In genomic region chr15:7295199-7295598, GRCm38 (mm10) we compare ENCODE assay signal across 35 mouse cellular contexts.
"Had no signal": no experiment of that assay in that cellular context is flagged by ENCODE, and none has a peak within 500 bp of the region (broad histone marks: within the 10 kb centered on the region; RNA-seq: fewer than 3 reads in every experiment).

No protein-coding gene starts in this region.

- ATAC-seq: hindbrain, embryonic 16.5 days; hindbrain, postnatal 0 days; inflammation-experienced regulatory T-cells, adult 6 months; intestine, embryonic 15.5 days; intestine, embryonic 16.5 days; intestine, postnatal 0 days had no signal

- DNase-seq: heart, adult 2 months; heart, postnatal 10 days; heart, postnatal 14 days; heart, postnatal 36 days; heart, postnatal 4 days; kidney, adult 11 months; kidney, adult 18-20 months; kidney, adult 2 months; kidney, adult 8-10 months; kidney, adult 9 months; kidney, postnatal 10 days; kidney, postnatal 14 days; kidney, postnatal 25 days; kidney, postnatal 36 days; kidney, postnatal 4 days; layer of hippocampus, adult 9-11 months had no signal

- H3K36me3 ChIP-seq: heart, embryonic 12.5 days; heart, embryonic 13.5 days; heart, embryonic 15.5 days; hindbrain, embryonic 10.5 days; hindbrain, embryonic 12.5 days; hindbrain, embryonic 13.5 days; hindbrain, embryonic 15.5 days; intestine, embryonic 15.5 days; kidney, embryonic 15.5 days had no signal

- H3K4me3 ChIP-seq: heart, adult 2 months; heart, embryonic 10.5 days; heart, embryonic 12.5 days; heart, embryonic 13.5 days; heart, embryonic 15.5 days; hindbrain, embryonic 10.5 days; hindbrain, embryonic 12.5 days; hindbrain, embryonic 13.5 days; hindbrain, embryonic 15.5 days; intestine, embryonic 15.5 days; kidney, embryonic 15.5 days; layer of hippocampus, adult 2 months had no signal

- H3K27me3 ChIP-seq: heart, embryonic 12.5 days; heart, embryonic 13.5 days; heart, embryonic 15.5 days; hindbrain, embryonic 12.5 days; hindbrain, embryonic 13.5 days; hindbrain, embryonic 15.5 days; intestine, embryonic 15.5 days; kidney, embryonic 15.5 days had no signal

- H3K4me2 ChIP-seq: heart, embryonic 11.5 days; heart, embryonic 12.5 days; heart, embryonic 13.5 days; heart, embryonic 15.5 days; hindbrain, embryonic 12.5 days; hindbrain, embryonic 13.5 days; hindbrain, embryonic 14.5 days; hindbrain, embryonic 15.5 days; intestine, embryonic 15.5 days; kidney, embryonic 15.5 days had no signal

- H3K27ac ChIP-seq: heart, adult 2 months; heart, embryonic 10.5 days; heart, embryonic 13.5 days; heart, embryonic 15.5 days; hindbrain, embryonic 10.5 days; hindbrain, embryonic 12.5 days; hindbrain, embryonic 13.5 days; hindbrain, embryonic 14.5 days; hindbrain, embryonic 15.5 days; hindbrain, postnatal 0 days; intestine, embryonic 15.5 days; kidney, embryonic 15.5 days; kidney, postnatal 0 days; layer of hippocampus, adult 2 months had no signal

- H3K9me3 ChIP-seq: heart, embryonic 10.5 days; heart, embryonic 12.5 days; heart, embryonic 13.5 days; heart, embryonic 15.5 days; hindbrain, embryonic 12.5 days; hindbrain, embryonic 13.5 days; hindbrain, embryonic 15.5 days; intestine, embryonic 15.5 days; kidney, embryonic 15.5 days had no signal

- H3K4me1 ChIP-seq: heart, embryonic 10.5 days; heart, embryonic 12.5 days; heart, embryonic 15.5 days; hindbrain, embryonic 10.5 days; hindbrain, embryonic 12.5 days; hindbrain, embryonic 13.5 days; hindbrain, embryonic 15.5 days; intestine, embryonic 15.5 days; kidney, embryonic 15.5 days had no signal

- H3K9ac ChIP-seq: heart, embryonic 12.5 days; heart, embryonic 13.5 days; heart, embryonic 15.5 days; hindbrain, embryonic 12.5 days; hindbrain, embryonic 13.5 days; hindbrain, embryonic 14.5 days; hindbrain, embryonic 15.5 days; intestine, embryonic 15.5 days; kidney, embryonic 15.5 days had no signal
